Mouse (Mus musculus): ENCODE data around the gene Auh.

Gene Auh

GRCm38 (mm10) chr13:52929209-52930171, at the start of gene Auh:
TSS of gene Auh (minus strand) at chr13:52929681.
- peak; percentile 86 for DNase-seq (ENCODE audit: low read depth, low spot score)

GRCm38 (mm10) chr13:52978321-52978981, 49.0 kb upstream of the Auh start:
- DNase-seq (ENCODE audit: low read depth, low spot score): no peak

GRCm38 (mm10) chr13:52977757-52978156, 48.3 kb upstream of the Auh start:
- no peak for DNase-seq (ENCODE audit: low read depth, low spot score)

DNA sequence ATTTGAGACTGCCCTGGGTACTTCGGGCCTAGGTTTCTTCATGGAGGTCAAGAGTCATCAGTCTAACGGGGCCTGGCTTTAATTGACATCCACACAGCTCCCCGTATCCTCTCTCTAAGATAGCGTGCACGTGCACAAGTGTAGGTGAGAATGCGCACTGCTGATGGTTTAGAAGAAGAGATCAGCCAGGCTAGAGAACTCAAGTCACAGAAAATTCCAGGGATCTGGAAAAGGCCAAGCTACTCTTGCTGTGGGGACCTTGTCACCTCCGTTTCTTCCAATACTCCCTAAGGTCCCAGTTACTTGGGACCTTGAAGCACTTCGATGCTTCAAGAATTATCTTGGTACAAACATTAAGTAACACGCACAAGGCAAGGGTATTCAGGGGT, 47.7 kb upstream of the Auh start:
- no peak for DNase-seq (ENCODE audit: low read depth, low spot score)

DNA sequence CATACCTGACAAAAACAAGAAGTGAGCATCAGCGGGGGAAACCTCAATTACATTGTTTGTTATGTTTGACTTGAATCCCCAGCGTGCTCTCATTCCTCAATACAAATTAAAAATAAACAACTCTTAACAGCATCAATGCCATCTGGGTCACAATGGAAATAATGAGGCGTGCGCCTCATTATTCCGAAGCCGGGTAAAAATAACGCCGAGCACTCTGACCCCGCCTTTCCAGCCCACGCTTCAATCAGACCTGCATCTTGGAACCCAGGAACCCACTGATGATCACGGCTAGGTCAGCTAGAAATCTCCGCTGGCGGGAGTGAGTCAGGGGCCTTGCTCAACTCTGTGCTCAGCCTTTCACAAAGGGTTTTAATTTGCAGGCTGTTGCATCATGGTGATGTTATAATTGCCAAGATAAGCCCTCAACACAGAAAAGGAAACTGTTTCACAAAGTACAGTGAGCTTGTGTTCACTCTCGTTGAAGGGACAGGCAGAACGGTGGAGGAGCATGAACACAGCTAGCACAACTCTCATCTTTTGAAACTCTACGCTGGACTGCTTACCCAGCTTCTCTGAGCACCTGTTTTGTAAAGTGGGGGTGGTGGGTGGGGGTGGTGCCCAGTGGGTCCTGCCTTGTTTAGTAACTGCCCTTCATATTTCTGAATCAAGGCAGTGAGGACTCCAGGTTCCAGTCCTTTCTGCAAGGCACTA, 47.2 kb upstream of the Auh start:
- no peak for DNase-seq (ENCODE audit: low read depth, low spot score)

DNA sequence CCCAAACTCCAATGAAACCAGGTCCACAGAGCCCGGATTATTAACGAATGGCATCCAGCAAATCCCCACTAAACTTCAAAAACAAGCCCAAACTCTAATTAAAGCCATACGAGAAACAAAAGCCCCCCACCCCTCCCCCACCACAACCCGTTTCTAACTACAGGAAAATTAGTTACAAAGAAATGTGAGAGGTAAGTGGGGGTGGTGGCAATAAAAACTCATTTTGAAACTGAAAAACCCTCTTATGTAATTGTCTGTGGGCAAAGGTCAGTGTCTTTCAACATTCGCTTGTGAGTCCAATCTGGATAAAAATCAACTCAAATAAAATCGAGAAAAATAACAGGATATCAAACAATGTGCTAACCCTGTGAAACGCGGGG, 46.6 kb upstream of the Auh start:
- no peak for DNase-seq (ENCODE audit: low read depth, low spot score)

DNA sequence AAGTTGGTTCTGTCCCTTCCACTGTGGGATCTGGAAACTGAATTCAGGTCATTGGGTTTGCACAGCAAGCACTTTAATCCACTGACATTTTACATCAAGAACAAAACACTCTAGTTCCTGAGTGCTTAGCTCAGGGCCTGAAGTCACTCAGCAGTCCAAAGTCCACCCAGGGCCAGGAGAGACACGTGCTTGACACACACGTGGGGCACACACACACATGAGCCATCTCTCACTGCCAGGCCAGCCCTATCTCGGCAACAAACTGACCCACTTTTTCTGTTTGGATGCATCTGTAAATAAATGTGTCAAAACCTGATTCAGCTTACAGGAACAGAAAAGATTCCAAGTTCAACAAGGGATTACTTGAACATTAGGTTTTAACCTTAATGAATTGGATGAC, 45.2 kb upstream of the Auh start:
- no peak for DNase-seq (ENCODE audit: low read depth, low spot score)

DNA sequence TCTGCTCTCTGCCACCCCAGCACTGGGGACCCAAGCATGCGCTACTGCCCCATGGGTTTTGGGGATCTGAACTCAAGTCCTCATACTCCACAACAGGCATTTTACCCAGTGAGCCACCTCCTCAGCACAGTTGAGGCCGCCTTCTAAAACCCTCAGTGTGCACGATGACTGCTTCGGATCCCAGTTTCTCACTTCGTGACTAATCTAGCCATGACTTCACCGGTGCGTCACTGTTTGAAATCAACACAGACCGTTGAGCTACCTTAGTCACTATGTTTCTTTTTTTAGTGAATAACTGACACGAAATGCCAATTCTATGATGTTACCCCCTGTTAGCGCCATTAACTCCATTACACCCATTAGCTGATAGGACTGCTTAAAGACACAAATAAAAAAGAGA, 43.9 kb upstream of the Auh start:
- no peak for DNase-seq (ENCODE audit: low read depth, low spot score)

GRCm38 (mm10) chr13:52972626-52973025, 43.1 kb upstream of the Auh start:
- DNase-seq (ENCODE audit: low read depth, low spot score): no peak

- no peak for DNase-seq (ENCODE audit: low read depth, low spot score)
Measured at GRCm38 (mm10) chr13:52970876-52971275, 41.4 kb upstream of the Auh start.

- DNase-seq (ENCODE audit: low read depth, low spot score): no peak
Measured at GRCm38 (mm10) chr13:52962922-52963321, 33.4 kb upstream of the Auh start.

DNA sequence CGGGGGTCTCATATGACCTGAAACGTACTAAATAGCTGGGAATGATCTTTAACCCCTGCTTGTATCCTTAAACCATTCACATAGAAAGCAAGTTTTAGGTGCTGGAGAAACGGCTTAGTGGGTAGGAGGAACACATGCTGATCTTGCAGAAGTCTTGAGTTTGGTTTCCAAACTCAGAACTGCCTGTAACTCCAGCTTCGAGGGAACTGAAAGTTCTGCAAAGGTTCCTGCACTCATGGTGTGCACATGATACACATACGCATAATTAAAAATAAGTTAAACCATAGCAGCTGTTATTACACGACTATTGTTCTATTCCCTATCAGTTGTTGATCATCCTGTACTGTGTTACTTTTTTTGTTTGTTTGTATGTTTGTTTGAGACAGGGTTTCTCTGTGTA, 32.9 kb upstream of the Auh start:
- DNase-seq (ENCODE audit: low read depth, low spot score): no peak

- no peak for DNase-seq (ENCODE audit: low read depth, low spot score)
Measured at GRCm38 (mm10) chr13:52953779-52954553, 24.5 kb upstream of the Auh start.

DNA sequence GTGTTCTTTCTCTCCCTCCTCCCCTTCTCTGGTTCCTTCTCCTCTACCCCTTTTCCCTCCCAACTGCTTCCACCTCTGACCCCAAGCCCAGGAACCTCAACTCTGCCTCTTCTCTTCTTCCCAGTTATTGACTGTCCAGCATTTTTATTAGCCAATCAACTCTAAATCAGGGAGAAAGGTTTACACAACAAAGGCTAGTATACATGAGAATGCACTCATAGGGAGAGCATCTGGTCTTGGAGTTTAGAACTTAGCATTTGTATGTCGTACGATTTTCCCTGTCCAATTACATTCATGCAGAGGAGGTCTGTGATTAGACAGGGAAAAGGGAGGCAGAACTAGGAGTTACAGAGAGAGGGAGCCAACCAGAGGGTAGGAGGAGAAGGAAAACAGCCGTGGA, 19.7 kb upstream of the Auh start:
- no peak for DNase-seq (ENCODE audit: low read depth, low spot score)

DNA sequence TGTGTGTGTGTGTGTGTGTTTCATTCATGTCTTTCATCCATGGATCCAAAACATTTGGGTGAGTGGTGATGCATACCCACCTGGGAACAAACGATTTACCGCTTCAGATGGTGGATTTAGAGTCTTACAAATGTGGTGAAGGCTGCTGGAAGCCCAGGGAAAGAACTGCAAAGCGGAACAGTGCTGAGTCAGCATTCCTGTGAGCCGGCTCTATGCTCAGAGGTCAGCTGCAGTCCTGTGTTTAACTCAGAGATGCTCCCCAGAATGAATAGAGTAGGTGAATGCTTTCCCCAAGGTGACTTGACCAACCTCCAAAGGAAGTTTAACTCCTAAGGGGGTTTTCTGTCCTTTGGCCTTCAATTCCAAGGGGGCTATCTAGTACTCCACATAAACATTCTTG, 18.1 kb upstream of the Auh start:
- no peak for DNase-seq (ENCODE audit: low read depth, low spot score)

- DNase-seq (ENCODE audit: low read depth, low spot score): no peak
Measured at GRCm38 (mm10) chr13:52945769-52946168, 16.3 kb upstream of the Auh start.

DNA sequence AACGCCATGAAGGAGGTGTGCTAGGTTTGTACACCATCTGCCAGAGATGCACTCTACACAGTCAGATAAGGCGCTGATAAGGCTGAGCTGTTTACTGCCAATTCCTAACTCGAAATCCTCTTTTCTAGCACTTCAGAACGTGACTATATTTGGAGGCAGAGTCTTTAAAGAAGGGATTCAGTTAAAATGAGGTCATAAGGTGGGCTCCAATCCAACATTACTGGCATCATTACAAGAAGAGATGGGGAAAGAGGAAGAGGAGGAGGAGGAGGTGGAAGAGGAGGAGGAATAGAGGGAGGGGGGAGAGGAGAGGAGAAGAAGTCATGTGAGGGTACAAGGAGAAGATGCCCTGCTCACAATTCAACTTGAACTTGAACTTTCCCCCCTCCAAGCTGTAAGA, 14.6 kb upstream of the Auh start:
- DNase-seq (ENCODE audit: low read depth, low spot score): no peak

DNA sequence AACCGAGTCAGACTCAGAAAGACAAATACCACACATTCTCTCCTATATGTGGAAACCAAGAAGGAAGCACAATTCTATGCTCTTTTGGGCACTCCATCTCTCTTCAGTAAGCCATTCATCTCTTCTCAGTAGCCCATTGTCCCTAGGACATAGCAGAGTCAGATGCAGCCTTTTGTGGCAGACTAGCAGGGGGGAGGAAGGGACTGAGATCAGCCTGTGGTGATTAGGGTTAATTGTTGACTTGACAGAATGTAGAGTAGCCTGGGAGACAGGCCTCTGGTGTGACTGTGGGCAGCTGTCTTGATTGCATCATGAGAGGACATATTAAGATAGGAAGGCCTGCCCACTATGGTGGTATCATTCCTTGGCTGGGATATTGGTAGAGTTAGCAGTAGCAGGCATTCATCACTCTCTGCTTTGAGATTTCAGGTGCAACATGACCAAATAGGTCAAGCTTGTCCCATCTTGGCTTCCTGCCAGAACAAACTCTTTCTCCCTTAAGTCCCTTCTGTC, 13.5 kb upstream of the Auh start:
- no peak for DNase-seq (ENCODE audit: low read depth, low spot score)

GRCm38 (mm10) chr13:52940956-52941355, 11.5 kb upstream of the Auh start:
- no peak for DNase-seq (ENCODE audit: low read depth, low spot score)

DNA sequence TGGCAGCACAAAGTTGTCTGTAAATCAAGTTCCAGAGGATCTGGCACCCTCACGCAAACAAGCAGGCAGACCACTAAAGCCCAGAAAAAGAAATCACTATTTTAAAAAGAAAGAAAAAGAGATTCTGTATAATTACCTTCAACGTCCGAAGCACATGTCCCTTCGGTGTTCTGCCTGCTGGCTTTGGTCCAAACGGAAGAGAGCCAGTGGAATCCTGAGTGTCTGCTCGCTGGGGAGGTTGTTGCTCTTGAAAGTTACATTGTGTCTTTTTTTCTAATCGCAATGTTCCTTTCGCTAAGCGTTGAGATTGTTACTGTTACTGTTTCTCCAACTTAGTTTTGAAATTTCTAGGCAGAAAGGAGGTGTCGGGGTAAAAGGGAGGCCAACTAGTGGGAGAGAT, 1.1 kb upstream of the Auh start:
- no peak for DNase-seq (ENCODE audit: low read depth, low spot score)

- no peak for DNase-seq (ENCODE audit: low read depth, low spot score)
Measured at GRCm38 (mm10) chr13:52928392-52928791, 1.1 kb downstream of the Auh start.
